16 mouse cellular contexts compared by ENCODE assay signal in genomic region chr9:31090081-31091023, GRCm38 (mm10). TPM values are rescaled to one million over a fixed set of nuclear protein-coding genes. Genes with fewer than 3 reads are reported as not detected.
DNase-seq lines count a peak whose midpoint lies in the region; ATAC-seq lines count a peak whose summit lies in the region.
"Had no signal": no experiment of that assay in that cellular context is flagged by ENCODE, and none has a peak within 500 bp of the region (broad histone marks: within the 10 kb centered on the region; RNA-seq: fewer than 3 reads in every experiment).

No protein-coding gene starts in this region.

- intact Hi-C loops in heart, postnatal 36 days (cut with DNase I), result no loop called here

- H3K36me3 ChIP-seq in heart, embryonic 11.5 days (ENCODE audit: control insufficient read depth, insufficient read depth, low read length), result no peaks in the 10 kb centered on the region
- H3K36me3 ChIP-seq: hindbrain, embryonic 12.5 days; midbrain, embryonic 13.5 days had no signal

- peaks cover 2% of the 10 kb centered on the region; the same call in 1 of the 2 replicates for H3K27me3 ChIP-seq in heart, embryonic 11.5 days (ENCODE audit: control insufficient read depth, insufficient read depth, low read length)
- H3K27me3 ChIP-seq: hindbrain, embryonic 12.5 days; midbrain, embryonic 13.5 days had no signal

- H3K27ac ChIP-seq in heart, embryonic 11.5 days (ENCODE audit: low read depth, low read length), result no peak overlapping the region
- H3K27ac ChIP-seq: hindbrain, embryonic 12.5 days; macrophage; midbrain, embryonic 13.5 days had no signal

- no peak overlapping the region for H3K4me2 ChIP-seq in heart, embryonic 11.5 days
- H3K4me2 ChIP-seq: hindbrain, embryonic 12.5 days; midbrain, embryonic 13.5 days had no signal

- H3K9ac ChIP-seq in heart, embryonic 11.5 days (ENCODE audit: low read depth, low read length), result no peak overlapping the region
- H3K9ac ChIP-seq: hindbrain, embryonic 12.5 days; midbrain, embryonic 13.5 days had no signal

- H3K4me1 ChIP-seq in heart, embryonic 11.5 days (ENCODE audit: control insufficient read depth, insufficient read depth, low read length), result no peaks in the 10 kb centered on the region
- H3K4me1 ChIP-seq: hindbrain, embryonic 12.5 days had no signal

- 0 out of 2 replicates have a peak, but pooled peaks have one; percentile 20 for ATAC-seq in heart, embryonic 11.5 days (replicated peaks; ENCODE audit: insufficient number of reproducible peaks, low FRiP score, low TSS enrichment)
- no peak for ATAC-seq in monocyte, adult 5-6 weeks (replicated peaks; ENCODE audit: insufficient number of reproducible peaks, low FRiP score, low TSS enrichment, poor library complexity, severe bottlenecking)
- ATAC-seq: intestine, postnatal 0 days; midbrain, embryonic 13.5 days; Patski had no signal

- WGBS in heart, embryonic 11.5 days (ENCODE audit: insufficient replicate concordance), result 73% methylated on average over 29 of the region's 29 CpGs

- H3K4me3 ChIP-seq in heart, embryonic 11.5 days (ENCODE audit: low read depth, low read length), result no peak overlapping the region
- H3K4me3 ChIP-seq: erythroblast, embryonic 14.5 days; hindbrain, embryonic 12.5 days; midbrain, embryonic 13.5 days had no signal

- DNase-seq in heart, postnatal 36 days, result no peak
- peak; percentile 1 for DNase-seq in urinary bladder, postnatal 25 days (ENCODE audit: low spot score)
- DNase-seq in urinary bladder, adult 2 months (ENCODE audit: low spot score), result no peak
- peak; percentile 50 to 54 for DNase-seq in cerebellum, adult 18-20 months
- DNase-seq in lung, postnatal 14 days, result no peak
- DNase-seq: adrenal gland, adult 8-10 months; kidney, postnatal 14 days; left cerebral cortex, postnatal 4 days had no signal

- no peaks in the 10 kb centered on the region for H3K9me3 ChIP-seq in heart, embryonic 11.5 days (replicated peaks; ENCODE audit: control insufficient read depth, low read length)
- H3K9me3 ChIP-seq: hindbrain, embryonic 12.5 days; midbrain, embryonic 13.5 days had no signal

RNA-seq across cellular contexts. Expression of gene St14, which starts 41.3 kb away (rescaled TPM):
- polyA plus RNA-seq in heart, embryonic 11.5 days (2014; fragmentation: Nextera tagmentation; extraction: Ambion mirVana), result 0.63 and 0.96 TPM in 2 replicates
- total RNA-seq in heart, postnatal 36 days (2021), result under 1 TPM; 0.38 to 0.61 TPM
- polyA plus RNA-seq in urinary bladder, adult 2 months (2012; rRNA removed), result 23.2 and 25.8 TPM in 2 replicates
- total RNA-seq in monocyte, adult 5-6 weeks (2017), result 7.2 to 11.8 TPM (median 7.5 TPM) in 3 replicates
- polyA plus RNA-seq: Patski had no signal

RNA-seq across cellular contexts. Expression of gene Zbtb44, which starts 59.9 kb away (rescaled TPM):
- polyA plus RNA-seq in heart, embryonic 11.5 days (2014; fragmentation: Nextera tagmentation; extraction: Ambion mirVana), result 4.2 and 7.1 TPM in 2 replicates
- total RNA-seq in heart, postnatal 36 days (2021), result 10 to 100 TPM; 38.0 to 39.8 TPM
- 8.9 and 10.7 TPM in 2 replicates for polyA plus RNA-seq in urinary bladder, adult 2 months (2012; rRNA removed)
- 24.0 to 32.1 TPM (median 29.0 TPM) in 3 replicates for total RNA-seq in monocyte, adult 5-6 weeks (2017)

Comparison
In these comparisons a context has a peak if more than half of its experiments do, and no peak if none do; other contexts are left out.
1. DNase-seq: peak in urinary bladder, postnatal 25 days (single experiment) and cerebellum, adult 18-20 months (2 of 2); none in heart, postnatal 36 days (0 of 2), urinary bladder, adult 2 months (single experiment) and lung, postnatal 14 days (single experiment).